Mouse (Mus musculus): ENCODE measurements around the gene Cuedc2. TPM values are rescaled to one million over a fixed set of nuclear protein-coding genes. Genes with fewer than 3 reads are reported as not detected.

The Cuedc2 gene
- polyA plus RNA-seq, 1 experiment from 2014 or later, result 154 TPM

GRCm38 (mm10) chr19:46309651-46310305, 28.7 kb downstream of the Cuedc2 start:
- H3K36me3 ChIP-seq, result peaks cover 12% of the 10 kb centered on the region; the same call in 1 of the 2 replicates
- no peak overlapping the region for H3K9ac ChIP-seq
- H3K4me1 ChIP-seq, result peaks cover 22% of the 10 kb centered on the region
- no peak for ATAC-seq (ENCODE audit: borderline replicate concordance, extremely low read depth, low FRiP score, low TSS enrichment)
- no peak overlapping the region for H3K27ac ChIP-seq
- no peak overlapping the region for H3K4me3 ChIP-seq
- WGBS, result 76% methylated on average over 21 of the region's 21 CpGs
- H3K27me3 ChIP-seq, result peaks cover 25% of the 10 kb centered on the region
- H3K4me2 ChIP-seq, result no peak overlapping the region
- H3K9me3 ChIP-seq, result no peaks in the 10 kb centered on the region

GRCm38 (mm10) chr19:46308706-46309435, 29.6 kb downstream of the Cuedc2 start:
- ATAC-seq (ENCODE audit: borderline replicate concordance, extremely low read depth, low FRiP score, low TSS enrichment), result no peak; the same call in 1 of the 2 replicates
- peaks cover 16% of the 10 kb centered on the region for H3K27me3 ChIP-seq
- H3K27ac ChIP-seq, result no peak overlapping the region
- peaks cover 19% of the 10 kb centered on the region for H3K4me1 ChIP-seq
- peak overlapping the region; percentile 89 for H3K4me2 ChIP-seq
- H3K9me3 ChIP-seq, result no peaks in the 10 kb centered on the region
- H3K36me3 ChIP-seq, result peaks cover 12% of the 10 kb centered on the region; the same call in 1 of the 2 replicates
- WGBS, result 1% methylated on average over 47 of the region's 47 CpGs
- H3K4me3 ChIP-seq, result peak overlapping the region; percentile 40
- H3K9ac ChIP-seq, result peak overlapping the region; percentile 41

GRCm38 (mm10) chr19:46308303-46308702, 30.2 kb downstream of the Cuedc2 start:
- WGBS, result 65% methylated on average over 16 of the region's 16 CpGs
- 0 out of 2 replicates have a peak overlapping the region, but pooled peaks have one; percentile 41 for H3K9ac ChIP-seq

GRCm38 (mm10) chr19:46307781-46308180, 30.7 kb downstream of the Cuedc2 start:
- H3K27me3 ChIP-seq, result peaks cover 9% of the 10 kb centered on the region; the same call in 1 of the 2 replicates
- no peak overlapping the region for H3K9ac ChIP-seq
- H3K4me3 ChIP-seq, result no peak overlapping the region
- H3K4me2 ChIP-seq, result no peak overlapping the region
- no peak for ATAC-seq (ENCODE audit: borderline replicate concordance, extremely low read depth, low FRiP score, low TSS enrichment)
- no peaks in the 10 kb centered on the region for H3K9me3 ChIP-seq
- H3K36me3 ChIP-seq, result peaks cover 12% of the 10 kb centered on the region; the same call in 1 of the 2 replicates
- H3K27ac ChIP-seq, result no peak overlapping the region
- 72% methylated on average over 16 of the region's 16 CpGs for WGBS
- peaks cover 24% of the 10 kb centered on the region for H3K4me1 ChIP-seq

More at GRCm38 (mm10) chr19:46308303-46308702, 30.2 kb downstream of the Cuedc2 start:
- Histone ChIP-seq H3K27me3 (peaks cover 10% of the 10 kb centered on the region; the same call in 1 of the 2 replicates), H3K4me1 (peaks cover 24% of the 10 kb centered on the region), H3K4me3 (no peak overlapping the region), H3K36me3 (peaks cover 12% of the 10 kb centered on the region; the same call in 1 of the 2 replicates), H3K4me2 (peak overlapping the region; percentile 89), H3K27ac (no peak overlapping the region), H3K9me3 (no peaks in the 10 kb centered on the region)
- ATAC-seq (ENCODE audit: borderline replicate concordance, extremely low read depth, low FRiP score, low TSS enrichment), result no peak

- no peak for ATAC-seq (ENCODE audit: borderline replicate concordance, extremely low read depth, low FRiP score, low TSS enrichment)
- Histone ChIP-seq H3K27ac (no peak overlapping the region), H3K4me1 (peaks cover 24% of the 10 kb centered on the region), H3K9ac (no peak overlapping the region), H3K36me3 (peaks cover 8% of the 10 kb centered on the region; the same call in 1 of the 2 replicates), H3K9me3 (no peaks in the 10 kb centered on the region), H3K4me3 (no peak overlapping the region), H3K4me2 (no peak overlapping the region; the same call in 1 of the 2 replicates), H3K27me3 (peaks cover 9% of the 10 kb centered on the region; the same call in 1 of the 2 replicates)
- 89% methylated on average over 9 of the region's 9 CpGs for WGBS
These were observed 31.7 kb downstream of the Cuedc2 start for GRCm38 (mm10) chr19:46306751-46307289.

- peak overlapping the region; percentile 98 for H3K4me2 ChIP-seq
- H3K36me3 ChIP-seq, result peaks cover 3% of the 10 kb centered on the region; the same call in 1 of the 2 replicates
- H3K27me3 ChIP-seq, result peaks cover 9% of the 10 kb centered on the region; the same call in 1 of the 2 replicates
- no peak overlapping the region for H3K27ac ChIP-seq
- WGBS, result 55% methylated on average over 5 of the region's 5 CpGs
- peaks cover 24% of the 10 kb centered on the region for H3K4me1 ChIP-seq
- H3K9me3 ChIP-seq, result no peaks in the 10 kb centered on the region
- H3K9ac ChIP-seq, result peak overlapping the region; percentile 56
- H3K4me3 ChIP-seq, result peak overlapping the region; percentile 70
- no peak for ATAC-seq (ENCODE audit: borderline replicate concordance, extremely low read depth, low FRiP score, low TSS enrichment)
These were observed 32.3 kb downstream of the Cuedc2 start for GRCm38 (mm10) chr19:46306268-46306610.

- H3K27ac ChIP-seq, result peak overlapping the region; percentile 96
- H3K27me3 ChIP-seq, result peaks cover 9% of the 10 kb centered on the region; the same call in 1 of the 2 replicates
- peak overlapping the region; percentile 98 for H3K4me2 ChIP-seq
- H3K4me1 ChIP-seq, result peaks cover 24% of the 10 kb centered on the region
- H3K9ac ChIP-seq, result peak overlapping the region; percentile 56
- H3K4me3 ChIP-seq, result peak overlapping the region; percentile 70
- ATAC-seq (ENCODE audit: borderline replicate concordance, extremely low read depth, low FRiP score, low TSS enrichment), result peak; percentile 56
- WGBS, result under 1% methylated on average over 43 of the region's 43 CpGs
- H3K36me3 ChIP-seq, result no peaks in the 10 kb centered on the region
- no peaks in the 10 kb centered on the region for H3K9me3 ChIP-seq
These were observed 32.9 kb downstream of the Cuedc2 start for GRCm38 (mm10) chr19:46305432-46306267.

GRCm38 (mm10) chr19:46304908-46305333, 33.6 kb downstream of the Cuedc2 start:
- Histone ChIP-seq H3K4me1 (peaks cover 24% of the 10 kb centered on the region), H3K9me3 (no peaks in the 10 kb centered on the region), H3K4me2 (peak overlapping the region; percentile 98), H3K9ac (peak overlapping the region; percentile 56), H3K36me3 (no peaks in the 10 kb centered on the region), H3K27me3 (peaks cover 9% of the 10 kb centered on the region; the same call in 1 of the 2 replicates), H3K4me3 (peak overlapping the region; percentile 70), H3K27ac (peak overlapping the region; percentile 96)
- peak; percentile 22 for ATAC-seq (ENCODE audit: borderline replicate concordance, extremely low read depth, low FRiP score, low TSS enrichment)
- WGBS, result 0% methylated on average over 34 of the region's 34 CpGs

GRCm38 (mm10) chr19:46304216-46304841, 34.2 kb downstream of the Cuedc2 start, which contains the start of gene Nfkb2:
TSS of gene Nfkb2 (plus strand) at chr19:46304320.
- Histone ChIP-seq H3K9me3 (no peaks in the 10 kb centered on the region), H3K4me3 (peak within 1 kb of the TSS; percentile 70), H3K36me3 (no peaks in the 10 kb centered on the region), H3K4me2 (peak within 1 kb of the TSS; percentile 98), H3K27me3 (peaks cover 9% of the 10 kb centered on the region; the same call in 1 of the 2 replicates), H3K27ac (peak within 1 kb of the TSS; percentile 96), H3K9ac (peak within 1 kb of the TSS; percentile 56), H3K4me1 (peaks cover 24% of the 10 kb centered on the region)
- ATAC-seq (ENCODE audit: borderline replicate concordance, extremely low read depth, low FRiP score, low TSS enrichment), result peak; percentile 93
- under 1% methylated on average over 39 of the region's 39 CpGs for WGBS

- 51% methylated on average over 18 of the region's 18 CpGs for WGBS
- H3K9ac ChIP-seq, result peak overlapping the region; percentile 56
These were observed 35.0 kb downstream of the Cuedc2 start for GRCm38 (mm10) chr19:46303251-46304215.

More at GRCm38 (mm10) chr19:46303251-46304215, 35.0 kb downstream of the Cuedc2 start:
- Histone ChIP-seq H3K27me3 (peaks cover 9% of the 10 kb centered on the region; the same call in 1 of the 2 replicates), H3K4me2 (peak overlapping the region; percentile 98), H3K4me1 (peaks cover 20% of the 10 kb centered on the region), H3K9me3 (no peaks in the 10 kb centered on the region), H3K4me3 (peak overlapping the region; percentile 70), H3K27ac (peak overlapping the region; percentile 96), H3K36me3 (no peaks in the 10 kb centered on the region)
- no peak for ATAC-seq (ENCODE audit: borderline replicate concordance, extremely low read depth, low FRiP score, low TSS enrichment)

Data from lung, embryonic 15.5 days (tissue).